Mouse (Mus musculus) ES-Bruce4 (cell line): ENCODE data around the gene Tcp11l1.

Experiments used
- CTCF ChIP-seq: IDR thresholded peaks from one replicate; pipeline ENCODE4 v1.8.1; 2011; ENCODE audit warnings: low read depth, low read length
- EP300 ChIP-seq: IDR thresholded peaks from 2 replicates; pipeline ENCODE4 v1.6.1; 2011; ENCODE audit warnings: low read depth, low read length; ENCODE audit not compliant: insufficient read depth
- POLR2A ChIP-seq: IDR thresholded peaks from one replicate; pipeline ENCODE4 v1.8.1; 2011; ENCODE audit warnings: low read length; ENCODE audit not compliant: insufficient read depth

- TF ChIP-seq POLR2A, result no peak
- TF ChIP-seq EP300, result no peak
- TF ChIP-seq CTCF, result no peak
Observed at GRCm38 (mm10) chr2:104710670-104711370, 1.1 kb downstream of the Tcp11l1 start.
